Mouse (Mus musculus) intestine, postnatal 0 days (tissue): ENCODE measurements at regions not wholly inside any gene's neighbourhood (a gene's known extent, or its start where the extent isn't known, plus 50 kb on each side); places are given as distances from the start of the nearest gene placed in this dataset.

Source experiments
- ATAC-seq: fragments of 200-750 bp; cut with Nextera tagmentation; 2 replicates; pipeline ENCODE4 v1.8.0; 2017; ENCODE audit warnings: mild to moderate bottlenecking, moderate TSS enrichment, moderate library complexity
- H3K27ac ChIP-seq: fragments of 300-500 bp; sonication (generic); 2 replicates; pipeline ENCODE4 v1.5.1; 2014; ENCODE audit warnings: mild to moderate bottlenecking, low read depth, low read length, moderate library complexity
- H3K27me3 ChIP-seq: fragments of 300-500 bp; sonication (generic); replicated peaks from 2 replicates; pipeline ENCODE4 v1.6.1; 2014; ENCODE audit warnings: low read length, mixed read lengths; ENCODE audit not compliant: control insufficient read depth, insufficient read depth
- H3K36me3 ChIP-seq: fragments of 300-500 bp; sonication (generic); 2 replicates; pipeline ENCODE4 v1.6.1; 2014; ENCODE audit warnings: mild to moderate bottlenecking, moderate library complexity; ENCODE audit not compliant: control insufficient read depth, insufficient read depth
- H3K4me1 ChIP-seq: fragments of 300-500 bp; sonication (generic); replicated peaks from 2 replicates; pipeline ENCODE4 v1.6.1; 2014; ENCODE audit warnings: antibody characterized with exemption, low read length, mixed read lengths; ENCODE audit not compliant: control insufficient read depth, insufficient read depth
- H3K4me2 ChIP-seq: fragments of 300-500 bp; sonication (generic); replicated peaks from 2 replicates; pipeline ENCODE4 v1.6.1; 2014; ENCODE audit warnings: low read depth, mild to moderate bottlenecking, moderate library complexity
- H3K4me3 ChIP-seq: fragments of 300-500 bp; sonication (generic); 2 replicates; pipeline ENCODE4 v1.5.1; 2014; ENCODE audit warnings: low read depth, low read length
- H3K9ac ChIP-seq: fragments of 300-500 bp; sonication (generic); 2 replicates; pipeline ENCODE4 v1.6.1; 2014; ENCODE audit warnings: mild to moderate bottlenecking, low read depth, low read length
- H3K9me3 ChIP-seq: fragments of 300-500 bp; sonication (generic); 2 replicates; pipeline ENCODE4 v1.6.1; 2016; ENCODE audit warnings: mixed run types; ENCODE audit not compliant: control insufficient read depth
- CTCF ChIP-seq: sonication (generic); IDR thresholded peaks from 2 replicates; pipeline ENCODE4 v1.5.1; 2016; ENCODE audit warnings: low read depth, mild to moderate bottlenecking, control low read depth, antibody characterized with exemption, moderate library complexity
- WGBS: fragments of 180-500 bp; shearing (Covaris S2); extraction: QIAGEN DNeasy Blood & Tissue Kit; methylation state at CpG from one replicate; pipeline ENCODE4 v1.1.7; 2014; 5-methylcytosine and 5-hydroxymethylcytosine counted together

GRCm38 (mm10) chr11:112926330-112927025 lies 144.5 kb downstream of the Sox9 start:
- no peak for ATAC-seq
- H3K4me3 ChIP-seq: no peak overlapping the region
- H3K27me3 ChIP-seq: no peaks in the 10 kb centered on the region
- H3K9ac ChIP-seq: no peak overlapping the region
- H3K4me1 ChIP-seq: no peaks in the 10 kb centered on the region
- no peaks in the 10 kb centered on the region for H3K36me3 ChIP-seq
- no peaks in the 10 kb centered on the region for H3K9me3 ChIP-seq
- H3K27ac ChIP-seq: no peak overlapping the region
- 54% methylated on average over 19 of the region's 19 CpGs for WGBS
- H3K4me2 ChIP-seq: no peak overlapping the region
- TF ChIP-seq CTCF: no peak

GRCm38 (mm10) chr11:112930186-112930808 lies 148.3 kb downstream of the Sox9 start:
- ATAC-seq: no peak
- TF ChIP-seq CTCF: no peak
- WGBS: 59% methylated on average over 10 of the region's 10 CpGs

GRCm38 (mm10) chr11:112938035-112938434 lies 156.0 kb downstream of the Sox9 start:
- no peaks in the 10 kb centered on the region for H3K27me3 ChIP-seq
- no peak overlapping the region for H3K4me2 ChIP-seq
- no peaks in the 10 kb centered on the region for H3K4me1 ChIP-seq
- H3K9ac ChIP-seq: no peak overlapping the region
- no peaks in the 10 kb centered on the region for H3K9me3 ChIP-seq
- ATAC-seq: no peak
- no peak overlapping the region for H3K4me3 ChIP-seq
- no peak overlapping the region for H3K27ac ChIP-seq
- TF ChIP-seq CTCF: no peak
- no peaks in the 10 kb centered on the region for H3K36me3 ChIP-seq
- 90% methylated on average over 10 of the region's 10 CpGs for WGBS

More at GRCm38 (mm10) chr11:112930186-112930808, 148.3 kb downstream of the Sox9 start:
- Histone ChIP-seq H3K9me3 (no peaks in the 10 kb centered on the region), H3K36me3 (no peaks in the 10 kb centered on the region), H3K4me2 (no peak overlapping the region), H3K27me3 (no peaks in the 10 kb centered on the region), H3K27ac (no peak overlapping the region), H3K4me1 (no peaks in the 10 kb centered on the region), H3K4me3 (no peak overlapping the region), H3K9ac (no peak overlapping the region)

GRCm38 (mm10) chr11:112951421-112951820 lies 169.4 kb downstream of the Sox9 start:
- Histone ChIP-seq H3K4me2 (no peak overlapping the region), H3K9ac (no peak overlapping the region), H3K27me3 (no peaks in the 10 kb centered on the region), H3K36me3 (no peaks in the 10 kb centered on the region), H3K4me3 (no peak overlapping the region), H3K4me1 (no peaks in the 10 kb centered on the region), H3K27ac (no peak overlapping the region), H3K9me3 (no peaks in the 10 kb centered on the region)
- TF ChIP-seq CTCF: no peak
- 75% methylated on average over 4 of the region's 4 CpGs for WGBS
- no peak for ATAC-seq

- H3K4me2 ChIP-seq: no peak overlapping the region
- no peak overlapping the region for H3K9ac ChIP-seq
- no peaks in the 10 kb centered on the region for H3K27me3 ChIP-seq
- no peaks in the 10 kb centered on the region for H3K4me1 ChIP-seq
- no peak for TF ChIP-seq CTCF
- H3K4me3 ChIP-seq: no peak overlapping the region
- H3K9me3 ChIP-seq: no peaks in the 10 kb centered on the region
- 87% methylated on average over 10 of the region's 10 CpGs for WGBS
- H3K36me3 ChIP-seq: no peaks in the 10 kb centered on the region
- ATAC-seq: no peak
- H3K27ac ChIP-seq: no peak overlapping the region
Observed at GRCm38 (mm10) chr11:112952356-112952755, 170.3 kb downstream of the Sox9 start.

GRCm38 (mm10) chr11:112953491-112953890 lies 171.5 kb downstream of the Sox9 start:
- Histone ChIP-seq H3K9me3 (no peaks in the 10 kb centered on the region), H3K9ac (no peak overlapping the region), H3K36me3 (no peaks in the 10 kb centered on the region), H3K27ac (no peak overlapping the region), H3K4me1 (no peaks in the 10 kb centered on the region), H3K27me3 (no peaks in the 10 kb centered on the region), H3K4me3 (no peak overlapping the region), H3K4me2 (no peak overlapping the region)
- WGBS: 65% methylated on average over 4 of the region's 4 CpGs
- no peak for TF ChIP-seq CTCF
- ATAC-seq: no peak
